In the genomic region with DNA sequence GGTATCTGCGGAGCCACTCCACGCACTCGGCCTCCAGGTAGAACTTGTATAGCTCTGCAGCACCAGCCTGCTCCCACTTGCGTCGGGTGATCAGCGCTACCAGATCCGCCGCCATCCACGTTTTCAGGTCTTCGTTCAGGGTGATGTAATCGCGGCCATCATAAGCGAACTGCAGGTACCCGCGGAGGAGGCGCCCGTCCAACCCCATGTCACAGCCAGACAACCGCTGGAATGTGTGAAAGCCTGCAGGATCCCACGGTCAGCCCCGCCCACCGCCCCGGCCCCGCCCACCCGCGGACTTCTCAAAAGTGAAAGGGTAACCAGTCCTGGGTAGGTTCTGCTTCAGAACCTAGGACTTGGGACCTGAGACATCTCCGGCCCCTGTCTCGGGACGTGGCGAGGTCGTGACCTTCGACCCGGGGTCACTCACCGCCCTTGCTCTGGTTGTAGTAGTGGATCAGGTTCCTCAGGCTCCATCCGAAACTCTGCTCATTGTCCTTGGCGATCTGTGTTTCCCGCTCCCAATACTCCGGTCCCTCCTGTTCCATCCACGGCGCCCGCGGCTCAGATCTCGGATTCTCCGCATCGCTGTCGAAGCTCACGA, we compare ENCODE assay signal across 8 mouse cellular contexts. TPM values are rescaled to one million over a fixed set of nuclear protein-coding genes. Genes with fewer than 3 reads are reported as not detected.
DNase-seq lines count a peak whose midpoint lies in the region; ATAC-seq lines count a peak whose summit lies in the region.

No protein-coding gene starts in this region.

- ATAC-seq in activated CD4-positive, CD25-positive, alpha-beta regulatory T cell, adult 4 months = peak; percentile 58
- peak; percentile 80 for ATAC-seq in forebrain, embryonic 12.5 days (ENCODE audit: low FRiP score)
- ATAC-seq in intestine, embryonic 14.5 days (replicated peaks; ENCODE audit: low FRiP score, low TSS enrichment, low read depth) = peak; percentile 76
- peak; percentile 53; the same call in 1 of the 2 replicates for ATAC-seq in liver, embryonic 16.5 days (ENCODE audit: low read depth)

- under 1% methylated on average over 46 of the region's 46 CpGs for WGBS in forebrain, embryonic 12.5 days
- WGBS in intestine, embryonic 14.5 days = under 1% methylated on average over 46 of the region's 46 CpGs
- WGBS in liver, embryonic 16.5 days (ENCODE audit: insufficient replicate concordance) = under 1% methylated on average over 46 of the region's 46 CpGs

- H3K27ac ChIP-seq in forebrain, embryonic 12.5 days = no peak overlapping the region
- H3K27ac ChIP-seq in intestine, embryonic 14.5 days (ENCODE audit: low read depth) = no peak overlapping the region
- H3K27ac ChIP-seq in liver, embryonic 16.5 days (ENCODE audit: low read length) = no peak overlapping the region

- peaks cover 27% of the 10 kb centered on the region for H3K27me3 ChIP-seq in forebrain, embryonic 12.5 days
- H3K27me3 ChIP-seq in intestine, embryonic 14.5 days (replicated peaks; ENCODE audit: control insufficient read depth, insufficient read depth, low read length) = peaks cover 16% of the 10 kb centered on the region
- H3K27me3 ChIP-seq in liver, embryonic 16.5 days (ENCODE audit: control insufficient read depth, insufficient read depth, low read depth, low read length) = peaks cover 30% of the 10 kb centered on the region

- H3K4me2 ChIP-seq in forebrain, embryonic 12.5 days = peak overlapping the region; percentile 91
- peak overlapping the region; percentile 93 for H3K4me2 ChIP-seq in intestine, embryonic 14.5 days (ENCODE audit: low read length)
- peak overlapping the region; percentile 75 for H3K4me2 ChIP-seq in liver, embryonic 16.5 days (ENCODE audit: low read depth, low read length)

- DNase-seq in heart, adult 11 months = peak; percentile 95
- DNase-seq in heart, adult 8-10 months (ENCODE audit: low spot score) = no peak
- DNase-seq in intestine, embryonic 14.5 days (ENCODE audit: low spot score) = peak; percentile 80
- peak; percentile 74 for DNase-seq in neural tube, embryonic 10.5 days (ENCODE audit: extremely low spot score, low spot score)
- DNase-seq in layer of hippocampus, adult 9-11 months = no peak

- H3K36me3 ChIP-seq in forebrain, embryonic 12.5 days (replicated peaks) = no peaks in the 10 kb centered on the region
- H3K36me3 ChIP-seq in intestine, embryonic 14.5 days (ENCODE audit: control insufficient read depth, insufficient read depth, low read length) = no peaks in the 10 kb centered on the region
- no peaks in the 10 kb centered on the region for H3K36me3 ChIP-seq in liver, embryonic 16.5 days (ENCODE audit: control insufficient read depth, insufficient read depth)

- H3K9ac ChIP-seq in forebrain, embryonic 12.5 days = peak overlapping the region; percentile 67
- peak overlapping the region; percentile 22 for H3K9ac ChIP-seq in intestine, embryonic 14.5 days (ENCODE audit: low read length)
- H3K9ac ChIP-seq in liver, embryonic 16.5 days (ENCODE audit: low read depth, low read length) = no peak overlapping the region

- peaks cover 7% of the 10 kb centered on the region for H3K4me1 ChIP-seq in forebrain, embryonic 12.5 days
- no peaks in the 10 kb centered on the region for H3K4me1 ChIP-seq in intestine, embryonic 14.5 days (replicated peaks; ENCODE audit: control insufficient read depth, insufficient read depth, low read length)
- peaks cover 5% of the 10 kb centered on the region; the same call in 1 of the 2 replicates for H3K4me1 ChIP-seq in liver, embryonic 16.5 days (ENCODE audit: control insufficient read depth, low read depth, low read length)

- peak overlapping the region; percentile 53 for H3K4me3 ChIP-seq in forebrain, embryonic 12.5 days (replicated peaks)
- peak overlapping the region; percentile 51 for H3K4me3 ChIP-seq in intestine, embryonic 14.5 days (ENCODE audit: low read depth, low read length)
- peak overlapping the region; percentile 60 for H3K4me3 ChIP-seq in liver, embryonic 16.5 days (ENCODE audit: low read depth, low read length)

- H3K9me3 ChIP-seq in forebrain, embryonic 12.5 days = no peaks in the 10 kb centered on the region
- H3K9me3 ChIP-seq in intestine, embryonic 14.5 days (ENCODE audit: control insufficient read depth, low read length) = no peaks in the 10 kb centered on the region
- no peaks in the 10 kb centered on the region for H3K9me3 ChIP-seq in liver, embryonic 16.5 days (replicated peaks; ENCODE audit: control insufficient read depth, low read length)

RNA-seq across cellular contexts. Expression of gene Gm11127, which starts 25.2 kb away (rescaled TPM):
- 1 to 10 TPM; 4.0 to 5.5 (median 4.9) TPM for total RNA-seq in heart, adult 8-10 months (2022)
- under 1 TPM; 0.37 to 0.38 TPM for polyA plus RNA-seq in activated CD4-positive, CD25-positive, alpha-beta regulatory T cell, adult 4 months (2017; shearing (Covaris generic))
- not detected in 2 replicates for polyA plus RNA-seq in forebrain, embryonic 12.5 days (2016; fragmentation: Nextera tagmentation; extraction: Ambion mirVana)
- not detected in 2 replicates for polyA plus RNA-seq in intestine, embryonic 14.5 days (2014; fragmentation: Nextera tagmentation; extraction: Ambion mirVana)
- 0.20 TPM in 1 of 2 replicates, not detected in the other for polyA plus RNA-seq in liver, embryonic 16.5 days (2015; fragmentation: Nextera tagmentation; extraction: Ambion mirVana)

RNA-seq across cellular contexts. Expression of gene Gm19684, which starts 38.1 kb away (rescaled TPM):
- total RNA-seq in heart, adult 8-10 months (2022) = under 1 TPM in 3 of 4 experiments, not detected in 1; 0.19 to 0.26 (median 0.25) TPM
- polyA plus RNA-seq in activated CD4-positive, CD25-positive, alpha-beta regulatory T cell, adult 4 months (2017; shearing (Covaris generic)) = 1 to 10 TPM in 1 of 2 experiments, under 1 TPM in 1; 0.70 to 4.4 TPM
- polyA plus RNA-seq in forebrain, embryonic 12.5 days (2016; fragmentation: Nextera tagmentation; extraction: Ambion mirVana) = not detected in 2 replicates
- polyA plus RNA-seq in intestine, embryonic 14.5 days (2014; fragmentation: Nextera tagmentation; extraction: Ambion mirVana) = not detected in 2 replicates
- polyA plus RNA-seq in liver, embryonic 16.5 days (2015; fragmentation: Nextera tagmentation; extraction: Ambion mirVana) = not detected in 2 replicates

RNA-seq across cellular contexts. Expression of gene Gm6034, which starts 40.6 kb away (rescaled TPM):
- not detected for total RNA-seq in heart, adult 8-10 months (2022)
- polyA plus RNA-seq in activated CD4-positive, CD25-positive, alpha-beta regulatory T cell, adult 4 months (2017; shearing (Covaris generic)) = under 1 TPM in 1 of 2 experiments, not detected in 1; 0.46 TPM
- not detected in 2 replicates for polyA plus RNA-seq in forebrain, embryonic 12.5 days (2016; fragmentation: Nextera tagmentation; extraction: Ambion mirVana)
- polyA plus RNA-seq in intestine, embryonic 14.5 days (2014; fragmentation: Nextera tagmentation; extraction: Ambion mirVana) = not detected in 2 replicates
- not detected in 2 replicates for polyA plus RNA-seq in liver, embryonic 16.5 days (2015; fragmentation: Nextera tagmentation; extraction: Ambion mirVana)

RNA-seq across cellular contexts. Expression of gene H2-T22, which starts 40.8 kb away (rescaled TPM):
- total RNA-seq in heart, adult 8-10 months (2022) = 10 to 100 TPM; 10.4 to 14.0 (median 13.0) TPM
- polyA plus RNA-seq in activated CD4-positive, CD25-positive, alpha-beta regulatory T cell, adult 4 months (2017; shearing (Covaris generic)) = 100 to 1,000 TPM; 415 to 458 TPM
- 5.2 and 5.4 TPM in 2 replicates for polyA plus RNA-seq in forebrain, embryonic 12.5 days (2016; fragmentation: Nextera tagmentation; extraction: Ambion mirVana)
- polyA plus RNA-seq in intestine, embryonic 14.5 days (2014; fragmentation: Nextera tagmentation; extraction: Ambion mirVana) = 15.0 and 17.8 TPM in 2 replicates
- 11.3 and 13.4 TPM in 2 replicates for polyA plus RNA-seq in liver, embryonic 16.5 days (2015; fragmentation: Nextera tagmentation; extraction: Ambion mirVana)

RNA-seq across cellular contexts. Expression of gene Gm7030, which starts 45.9 kb away (rescaled TPM):
- under 1 TPM in 2 of 4 experiments, not detected in 2; 0.34 to 0.38 TPM for total RNA-seq in heart, adult 8-10 months (2022)
- not detected for polyA plus RNA-seq in activated CD4-positive, CD25-positive, alpha-beta regulatory T cell, adult 4 months (2017; shearing (Covaris generic))
- not detected in 2 replicates for polyA plus RNA-seq in forebrain, embryonic 12.5 days (2016; fragmentation: Nextera tagmentation; extraction: Ambion mirVana)
- polyA plus RNA-seq in intestine, embryonic 14.5 days (2014; fragmentation: Nextera tagmentation; extraction: Ambion mirVana) = not detected in 2 replicates
- not detected in 2 replicates for polyA plus RNA-seq in liver, embryonic 16.5 days (2015; fragmentation: Nextera tagmentation; extraction: Ambion mirVana)

Comparison
In these comparisons a context has a peak if more than half of its experiments do, and no peak if none do; other contexts are left out.
1. DNase-seq: peak in heart, adult 11 months (single experiment), intestine, embryonic 14.5 days (single experiment) and neural tube, embryonic 10.5 days (single experiment); none in heart, adult 8-10 months (single experiment) and layer of hippocampus, adult 9-11 months (single experiment).
2. Peak in every context shown above with its lines, with median percentiles within 50 percentile points of each other: ATAC-seq, H3K4me2 ChIP-seq and H3K4me3 ChIP-seq.